Mouse (Mus musculus): ENCODE results near the gene Plxnc1.

Gene Plxnc1

GRCm38 (mm10) chr10:94823971-94824760, 120.5 kb downstream of the Plxnc1 start:
- DNase-seq (ENCODE audit: low spot score), result no peak

GRCm38 (mm10) chr10:94818781-94819665, 125.6 kb downstream of the Plxnc1 start:
- DNase-seq (ENCODE audit: low spot score), result no peak

DNA sequence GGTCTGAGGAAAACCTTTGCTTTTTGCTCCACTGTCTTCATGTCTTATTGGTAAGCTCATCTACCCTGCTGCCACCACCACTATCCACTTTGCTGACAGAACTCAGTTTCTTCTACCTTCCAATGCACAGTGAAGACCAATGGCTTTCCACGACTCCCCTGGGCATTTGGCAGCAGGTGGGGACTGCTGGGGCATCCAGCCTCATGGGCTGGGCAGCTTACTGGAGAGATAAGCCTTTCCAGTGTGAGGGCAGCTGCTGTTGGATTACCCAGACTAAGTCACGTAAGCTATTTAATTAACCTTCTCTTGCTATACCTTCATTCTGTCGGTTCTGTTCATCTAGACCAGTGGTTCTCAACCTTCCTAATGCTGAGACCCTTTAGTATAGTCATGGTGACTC, 126.5 kb downstream of the Plxnc1 start:
- no peak for DNase-seq (ENCODE audit: low spot score)

DNA sequence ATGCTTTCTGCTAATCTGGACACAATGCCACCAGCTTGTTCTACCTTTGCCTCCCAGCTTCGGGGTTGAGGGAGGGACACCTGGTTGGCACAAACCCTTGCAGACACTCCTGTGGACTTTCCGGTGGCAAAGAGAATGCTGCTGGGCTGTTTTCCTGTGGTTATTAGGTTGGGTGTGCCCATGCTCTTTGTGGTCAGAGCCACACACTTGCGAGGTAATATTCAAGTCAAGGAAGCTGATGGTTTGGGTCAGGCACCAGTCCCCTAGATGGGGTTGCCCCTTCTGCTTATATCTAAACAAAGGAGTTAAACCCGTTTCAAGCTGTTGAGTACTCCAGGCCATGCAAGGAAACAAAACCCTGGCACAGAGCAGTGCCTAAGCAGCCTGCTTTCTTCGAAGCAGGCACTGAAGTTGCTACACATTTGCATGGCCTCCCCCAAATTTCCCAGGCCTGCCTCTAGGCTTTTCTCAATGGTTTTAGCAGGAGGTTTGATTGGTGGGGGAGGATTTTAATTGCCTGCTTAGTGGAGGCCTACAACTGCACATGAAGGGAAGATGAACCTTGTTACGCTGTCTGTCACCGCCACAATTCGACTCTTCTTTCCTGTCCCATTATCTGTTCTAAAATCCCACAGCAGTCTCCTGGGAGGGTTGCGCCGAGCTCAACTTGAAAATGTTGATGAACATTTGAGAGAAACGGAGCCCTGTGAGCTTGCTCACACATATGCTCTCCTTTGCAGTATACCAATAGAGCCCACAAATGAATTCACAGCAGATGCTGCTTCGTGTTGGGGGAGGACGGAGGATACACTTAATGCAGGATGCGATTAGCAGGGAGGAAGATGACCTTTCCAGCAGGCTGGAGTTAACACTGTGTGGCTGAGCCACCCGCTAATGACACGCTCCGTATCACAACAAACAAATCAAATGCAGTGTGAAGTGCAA, 132.5 kb downstream of the Plxnc1 start:
- no peak for DNase-seq (ENCODE audit: low spot score)

DNA sequence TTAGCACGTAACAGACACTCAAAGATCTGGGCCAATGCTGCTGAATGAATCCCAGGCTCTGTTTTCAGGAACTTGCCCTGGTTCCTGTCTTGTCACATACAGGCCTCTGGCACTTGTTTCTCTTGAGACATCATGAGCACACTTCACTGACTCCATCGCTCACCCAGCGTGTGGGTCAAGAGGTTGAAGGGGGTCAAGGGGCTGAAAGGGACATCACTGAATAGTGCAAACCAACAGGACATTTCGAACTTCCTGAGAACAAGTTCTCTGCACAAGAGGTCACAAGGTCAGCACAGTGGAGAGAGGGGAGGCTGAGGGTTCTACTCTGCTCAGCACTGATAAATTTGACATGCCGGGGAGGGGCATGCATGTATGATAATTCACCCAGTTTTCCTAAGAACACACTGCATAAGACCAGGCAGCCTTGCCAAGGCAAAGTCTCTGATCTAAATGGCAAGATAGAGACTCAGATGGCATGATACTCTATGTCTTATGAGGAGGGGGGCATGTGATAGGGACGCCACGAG, 134.6 kb downstream of the Plxnc1 start:
- DNase-seq (ENCODE audit: low spot score), result no peak

- no peak for DNase-seq (ENCODE audit: low spot score)
These were observed 136.4 kb downstream of the Plxnc1 start for GRCm38 (mm10) chr10:94808275-94808674.

- no peak for DNase-seq (ENCODE audit: low spot score)
These were observed 137.3 kb downstream of the Plxnc1 start for GRCm38 (mm10) chr10:94807323-94807722.

GRCm38 (mm10) chr10:94804909-94805220, 139.8 kb downstream of the Plxnc1 start:
- no peak for DNase-seq (ENCODE audit: low spot score)

DNA sequence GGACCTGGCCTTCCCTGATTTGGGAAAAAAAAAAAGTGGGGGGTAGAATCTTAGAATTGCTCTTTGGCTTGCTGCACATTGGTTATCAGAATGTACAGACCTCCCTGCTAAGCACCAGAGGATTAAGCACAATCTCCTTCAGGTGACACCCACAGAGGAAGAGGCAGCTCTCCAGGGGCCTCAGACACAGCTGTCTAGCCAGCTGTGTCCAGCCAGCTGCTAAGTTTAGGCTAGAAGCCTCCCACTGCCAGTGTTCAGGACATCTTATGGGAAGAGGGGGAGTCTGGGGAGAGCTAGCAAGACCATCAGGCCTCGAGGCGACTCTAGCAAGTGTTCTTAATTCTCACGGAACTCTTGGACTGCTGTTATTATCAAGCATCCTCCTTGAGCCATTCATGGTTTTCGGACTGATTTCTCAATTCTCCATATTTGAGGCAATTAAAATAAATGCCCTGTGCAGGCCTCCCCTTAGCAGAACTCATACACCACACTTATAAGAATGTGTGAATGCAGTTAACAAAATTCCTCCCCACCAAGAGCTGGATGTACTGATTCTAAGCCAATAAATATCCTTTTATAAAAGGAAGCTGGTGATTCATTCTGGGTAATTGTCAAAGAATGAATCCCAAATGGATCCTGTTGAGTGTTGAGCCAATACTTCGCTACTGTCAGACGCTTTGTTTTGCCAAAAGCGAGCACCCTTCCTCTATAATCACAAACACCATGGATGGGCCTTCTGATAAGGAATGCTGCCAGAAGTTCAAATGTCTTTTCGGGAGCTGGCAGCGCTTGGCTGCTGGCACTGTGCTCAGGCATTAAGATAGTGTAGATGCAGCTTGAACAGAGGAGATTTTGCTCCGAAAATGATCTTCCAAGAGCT, 140.4 kb downstream of the Plxnc1 start:
- no peak for DNase-seq (ENCODE audit: low spot score)

- DNase-seq (ENCODE audit: low spot score), result no peak
These were observed 143.8 kb downstream of the Plxnc1 start for GRCm38 (mm10) chr10:94800677-94801354.

DNA sequence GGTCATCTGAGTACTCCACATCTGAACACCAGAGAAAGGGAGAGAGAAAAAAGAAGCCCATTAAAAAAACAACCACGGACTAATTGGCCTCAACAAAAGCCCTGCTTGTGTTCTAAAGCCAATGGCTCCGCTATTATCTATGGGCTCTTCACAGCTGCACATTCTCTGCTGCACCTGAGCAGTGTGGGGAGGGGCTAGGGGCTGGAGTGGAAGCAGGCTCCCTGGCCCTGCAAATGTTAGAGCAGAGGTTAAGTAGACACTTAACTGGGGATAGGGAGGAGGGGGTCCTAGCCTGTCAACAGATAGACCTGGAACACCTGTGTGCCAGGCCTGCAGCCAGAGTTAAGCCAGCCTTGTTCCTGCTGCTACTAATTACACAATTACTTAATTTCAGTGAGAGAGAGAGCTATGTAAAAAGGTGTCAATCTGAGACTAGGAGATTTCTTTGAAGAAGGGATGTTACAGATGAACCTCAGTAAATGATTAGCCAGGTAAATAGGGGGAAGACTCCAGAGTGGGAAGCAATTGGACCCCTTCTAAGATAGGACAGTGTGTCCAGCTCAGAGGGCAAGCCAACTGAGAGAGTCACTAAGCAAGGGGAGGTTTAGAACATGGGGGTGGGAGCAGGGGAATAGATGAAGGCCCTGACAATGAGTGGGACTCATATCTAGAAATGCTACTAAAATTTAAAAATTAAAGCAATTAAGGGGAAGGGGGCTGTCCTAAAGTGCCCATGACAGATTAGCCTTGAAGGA, 145.0 kb downstream of the Plxnc1 start:
- no peak for DNase-seq (ENCODE audit: low spot score)

GRCm38 (mm10) chr10:94798128-94798527, 146.5 kb downstream of the Plxnc1 start:
- DNase-seq (ENCODE audit: low spot score), result no peak

DNA sequence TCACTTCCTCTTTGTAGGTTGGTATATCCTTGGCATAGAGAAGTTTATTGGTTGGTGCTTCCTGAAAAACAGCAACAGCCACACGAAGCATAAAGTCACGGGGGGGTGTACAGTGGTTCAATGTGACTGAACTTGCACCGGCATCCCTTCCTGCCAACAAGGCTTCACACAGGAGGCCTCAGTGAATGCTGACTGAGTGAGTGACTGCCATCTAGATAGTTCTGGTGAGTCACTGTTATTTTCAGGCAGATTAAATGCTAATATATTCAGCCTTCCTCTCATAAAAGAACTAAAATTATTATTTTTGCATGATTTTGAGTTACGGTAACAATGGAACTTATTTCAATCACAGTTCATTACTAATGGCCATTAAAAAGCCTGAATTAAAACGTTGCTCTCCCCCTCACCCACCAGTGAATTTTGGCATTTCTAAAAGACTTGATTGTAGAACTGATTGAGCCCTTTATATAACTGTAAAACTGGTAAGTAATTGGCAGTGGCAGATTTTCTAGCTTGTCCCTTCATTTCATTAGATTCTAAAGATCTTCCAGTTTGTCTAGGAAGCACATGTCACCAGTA, 149.9 kb downstream of the Plxnc1 start:
- DNase-seq (ENCODE audit: low spot score), result no peak

DNA sequence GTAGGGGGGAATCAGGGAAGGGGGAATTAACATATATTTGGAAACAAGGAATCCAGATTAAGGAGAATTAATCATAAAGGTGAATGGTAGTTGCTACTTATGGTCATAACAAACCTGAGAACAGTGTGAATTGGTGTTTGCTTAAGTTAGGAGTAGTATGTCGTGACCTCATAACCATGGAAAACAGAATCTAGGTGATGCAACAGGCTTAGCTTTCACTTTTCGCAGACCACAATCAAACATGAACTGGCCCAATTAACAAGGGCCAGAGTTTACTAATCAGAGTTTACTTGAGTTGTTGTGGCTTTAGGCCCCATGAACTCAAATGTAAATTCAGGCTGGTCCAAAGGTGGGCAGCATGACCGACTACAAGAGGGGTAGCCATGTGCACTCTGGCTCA, 150.7 kb downstream of the Plxnc1 start:
- DNase-seq (ENCODE audit: low spot score), result no peak

- no peak for DNase-seq (ENCODE audit: low spot score)
These were observed 155.4 kb downstream of the Plxnc1 start for GRCm38 (mm10) chr10:94789205-94789604.

DNA sequence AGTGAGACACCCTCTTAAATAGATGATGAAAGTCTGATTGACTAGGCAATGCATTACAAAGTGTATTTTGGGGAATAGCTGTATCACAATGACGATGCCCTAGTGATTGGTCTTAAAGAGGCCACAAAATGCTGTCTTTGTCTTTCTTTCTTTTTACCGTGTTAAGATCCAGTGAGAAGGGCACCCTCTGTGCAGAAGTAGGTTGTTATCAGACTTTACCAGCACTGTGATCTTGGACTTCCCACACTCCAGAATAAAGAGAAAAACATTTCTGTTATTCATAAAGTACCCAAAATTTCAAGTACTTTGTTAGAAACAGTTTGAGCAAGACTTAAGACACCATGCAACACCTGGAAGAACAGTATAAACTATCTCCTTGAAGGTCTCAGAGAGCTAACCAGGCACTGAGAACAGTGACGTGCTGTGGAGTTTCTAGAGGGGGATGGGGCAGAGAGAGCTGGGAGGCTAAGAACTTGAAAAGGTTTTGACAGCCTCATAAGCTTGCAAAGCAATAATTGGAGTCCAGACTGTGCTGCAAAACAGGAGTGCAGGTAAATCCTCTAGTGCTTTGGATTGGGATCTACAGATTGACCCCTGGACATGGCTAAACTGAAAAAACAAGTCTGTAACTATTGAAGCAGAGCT, 163.9 kb downstream of the Plxnc1 start:
- no peak for DNase-seq (ENCODE audit: low spot score)

DNA sequence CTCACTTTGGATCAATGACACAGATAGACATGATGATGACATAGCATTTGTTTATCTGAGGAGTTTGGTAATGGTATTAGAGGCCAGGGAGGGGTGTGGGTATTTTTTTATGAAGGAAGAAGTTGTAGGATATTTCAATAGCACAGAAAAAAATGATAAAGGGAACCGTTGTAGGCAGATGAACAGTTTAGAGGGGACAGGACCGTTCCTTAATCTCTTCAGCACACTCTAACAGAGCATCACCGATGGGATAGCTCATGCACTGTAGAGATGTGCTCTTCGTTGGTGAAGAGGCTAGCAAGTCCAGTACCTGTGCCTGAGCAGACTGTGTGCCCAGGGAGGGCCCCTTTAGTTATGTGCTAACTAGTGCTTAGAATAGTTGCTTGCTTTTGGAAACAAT, 165.3 kb downstream of the Plxnc1 start:
- DNase-seq (ENCODE audit: low spot score), result no peak

- DNase-seq (ENCODE audit: low spot score), result no peak
These were observed 167.1 kb downstream of the Plxnc1 start for GRCm38 (mm10) chr10:94777576-94777975.

DNA sequence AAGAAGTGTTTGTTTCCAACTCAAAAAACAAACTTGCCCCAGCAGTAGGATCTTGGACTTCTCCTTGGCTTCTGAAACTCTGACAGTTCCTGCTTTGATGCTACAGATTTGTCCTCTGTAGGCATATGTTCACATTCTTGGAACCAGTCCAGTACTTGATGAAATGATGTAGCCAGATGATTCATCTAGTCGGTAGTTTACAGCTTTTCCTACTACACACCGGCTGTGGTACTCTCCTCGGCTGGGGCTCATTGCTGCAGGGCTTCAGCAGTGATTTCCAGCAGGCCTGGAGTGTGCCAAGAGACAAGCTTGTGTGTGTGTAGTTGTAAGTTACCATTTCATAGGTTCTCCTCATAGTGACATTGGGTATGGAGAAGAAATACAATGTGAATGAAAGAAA, 173.1 kb downstream of the Plxnc1 start:
- peak; percentile 7 for DNase-seq (ENCODE audit: low spot score)

Data from urinary bladder, postnatal 14 days (tissue).